Mouse (Mus musculus) megakaryocyte-erythroid progenitor cell, adult 5 weeks (primary cell): Measurements from ENCODE around the gene Fstl3. TPM values are rescaled to one million over a fixed set of nuclear protein-coding genes. Genes with fewer than 3 reads are reported as not detected.

Source experiments
- polyA plus RNA-seq: library from polyadenylated mRNA; stranded (reverse); fragments of >175 nt; gene quantifications from 2 replicates; pipeline ENCODE4 v1.2.3, GENCODE M21; 2012

The Fstl3 gene
- polyA plus RNA-seq = 4.6 and 5.4 TPM in 2 replicates

DNA sequence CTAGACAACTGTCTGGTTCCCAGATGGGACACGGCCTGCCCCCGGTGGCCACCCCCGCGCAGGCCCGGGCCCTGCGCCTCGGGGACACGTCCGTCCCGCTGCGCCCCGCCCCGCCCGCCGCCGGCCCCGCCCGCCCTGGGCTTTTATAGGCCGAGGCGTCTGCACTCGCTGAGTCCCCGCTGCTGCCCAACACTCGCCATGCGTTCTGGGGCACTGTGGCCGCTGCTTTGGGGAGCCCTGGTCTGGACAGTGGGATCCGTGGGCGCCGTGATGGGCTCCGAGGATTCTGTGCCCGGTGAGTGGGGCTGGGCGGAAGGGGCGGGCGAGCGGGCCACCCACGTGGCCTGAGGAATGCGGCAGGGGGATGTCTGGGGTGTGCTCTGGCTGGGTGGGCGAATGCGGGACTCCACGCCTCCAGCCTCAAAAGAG is at the start of gene Fstl3:
Fstl3 (plus strand) TSS at position 170 of the 429 bp plus-strand sequence.

DNA sequence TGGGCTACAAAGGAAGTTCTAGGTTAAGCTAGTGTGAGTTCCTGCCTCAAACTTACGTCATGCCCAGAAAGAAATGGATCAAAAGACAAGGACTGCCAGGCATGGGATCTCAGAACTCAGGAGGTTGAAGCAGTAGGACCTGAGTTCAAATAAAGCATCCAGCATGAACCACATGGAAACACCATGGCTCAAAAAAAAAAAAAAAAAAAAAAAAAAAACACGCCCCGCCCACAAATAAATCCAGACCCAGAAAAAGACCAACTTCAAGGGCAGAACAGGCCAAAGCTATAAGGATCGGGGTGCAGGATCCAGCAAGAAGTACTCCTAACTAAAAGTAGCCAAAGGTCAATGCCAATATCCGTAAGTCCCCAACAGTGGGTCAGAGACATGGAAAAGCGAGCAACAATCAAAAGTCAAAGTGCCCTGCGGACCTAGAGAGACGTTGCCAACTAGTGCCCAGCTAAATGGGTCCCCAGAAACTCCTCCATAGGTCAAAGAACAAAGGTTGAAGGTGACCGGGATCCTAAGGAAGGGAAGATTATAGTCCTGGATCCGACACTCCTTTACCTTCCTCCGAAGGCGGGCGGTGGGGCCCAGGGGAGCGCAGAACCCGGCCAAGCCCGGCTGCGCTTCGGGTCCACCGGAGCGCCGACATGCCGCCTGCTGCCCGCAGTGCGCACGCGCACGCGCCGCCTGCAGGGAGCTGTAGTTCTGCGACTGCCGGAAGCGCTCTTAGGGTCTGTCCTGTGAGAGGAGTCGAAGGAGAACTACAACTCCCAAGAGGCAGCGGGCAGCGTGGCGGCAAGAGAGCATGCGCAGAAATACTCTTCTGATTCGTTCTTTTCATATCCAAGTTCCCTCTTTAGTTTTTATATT is 30.9 kb upstream of the Fstl3 start, which contains the start of gene Polrmt:
Polrmt (minus strand) TSS at position 684 of the 876 bp plus-strand sequence.

GRCm38 (mm10) chr10:79754856-79755516 is 22.1 kb upstream of the Fstl3 start, which contains the start of gene Fgf22:
Gene Fgf22 (plus strand): TSS chr10:79755076.

DNA sequence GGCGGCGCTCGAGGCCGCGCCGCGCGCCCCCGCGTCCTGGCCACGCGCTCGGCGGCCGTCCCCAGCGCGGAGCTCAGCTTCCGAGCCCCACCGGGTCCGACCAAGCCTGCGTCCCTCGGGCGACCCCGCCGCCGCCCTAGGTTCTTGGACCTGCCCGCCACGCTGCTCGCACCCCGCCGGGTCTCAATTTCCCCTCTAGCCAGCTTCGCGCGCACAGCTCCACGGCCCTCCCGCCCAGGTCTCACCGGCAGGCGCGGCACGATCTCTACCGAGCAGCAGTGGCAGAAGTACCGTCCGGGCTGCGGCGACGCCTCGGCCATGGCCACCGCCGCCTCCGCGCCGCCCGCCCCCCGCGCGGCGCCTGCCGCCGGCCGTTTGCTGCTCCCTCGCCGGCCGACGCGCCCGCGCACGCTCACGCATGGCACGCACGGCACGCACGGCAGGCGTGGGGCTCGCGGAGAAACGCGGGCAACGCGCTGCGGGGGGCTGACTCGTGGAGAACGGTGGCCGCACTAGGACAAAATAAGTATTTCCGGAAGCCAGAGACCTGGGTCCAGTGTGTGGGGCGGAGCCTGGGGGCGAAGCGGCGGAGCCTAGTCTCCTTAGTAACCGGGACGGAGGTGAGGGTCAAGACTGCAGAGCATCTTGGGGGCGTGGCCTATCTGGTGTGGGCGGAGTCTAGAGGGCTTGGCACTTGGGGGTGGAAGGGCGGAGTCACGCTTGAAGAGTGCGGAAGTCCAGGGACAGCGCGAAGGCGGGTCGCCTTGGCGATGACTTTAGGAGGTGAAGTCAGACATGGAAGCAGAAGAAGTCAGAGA is 10.4 kb upstream of the Fstl3 start, which contains the start of gene Rnf126:
Rnf126 (minus strand) TSS at position 445 of the 818 bp plus-strand sequence.

DNA sequence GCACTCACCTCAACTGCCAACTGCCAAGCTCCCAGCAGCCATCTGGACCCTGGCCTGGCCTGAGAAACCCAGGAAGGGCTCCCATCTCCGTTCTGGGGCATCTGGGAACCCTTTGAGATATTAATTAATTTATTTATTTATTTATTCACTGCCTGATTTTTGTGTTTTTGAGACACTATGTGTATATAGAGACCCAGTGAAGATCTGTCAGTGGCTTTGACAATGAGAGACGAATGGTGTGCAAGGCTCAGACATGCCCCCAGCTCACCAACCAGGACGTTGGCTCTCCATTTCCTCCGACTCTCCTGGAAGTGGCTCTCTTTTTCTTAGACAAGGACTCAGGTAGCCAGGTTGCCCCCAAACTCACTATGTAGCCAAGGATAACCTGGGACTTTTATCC is 13.8 kb downstream of the Fstl3 start, which contains the start of gene Prss57:
Prss57 (minus strand) TSS at position 101 of the 400 bp plus-strand sequence.

GRCm38 (mm10) chr10:79793051-79793737 is 16.1 kb downstream of the Fstl3 start, which contains the start of gene Palm:
Gene Palm (plus strand): TSS chr10:79793572.

GRCm38 (mm10) chr10:79820782-79821181 is 43.7 kb downstream of the Fstl3 start, which contains the start of gene Misp:
Gene Misp (plus strand): TSS chr10:79820989.

Other genes with a start within 250 kb of the Fstl3 start
- gene Plpp2, start 243.5 kb upstream of the Fstl3 start, polyA plus RNA-seq = 14.9 and 15.0 TPM in 2 replicates
- gene Mier2, start 222.1 kb upstream of the Fstl3 start, polyA plus RNA-seq = 67.4 and 77.1 TPM in 2 replicates
- not detected in 2 replicates for gene Theg, start 189.9 kb upstream of the Fstl3 start, polyA plus RNA-seq
- not detected in 2 replicates for gene C2cd4c, start 163.2 kb upstream of the Fstl3 start, polyA plus RNA-seq
- gene Shc2, start 139.4 kb upstream of the Fstl3 start, polyA plus RNA-seq = not detected in 2 replicates
- gene Odf3l2, start 131.5 kb upstream of the Fstl3 start, polyA plus RNA-seq = not detected in 2 replicates
- gene Madcam1, start 112.7 kb upstream of the Fstl3 start, polyA plus RNA-seq = 0.12 and 0.15 TPM in 2 replicates
- gene Tpgs1, start 107.9 kb upstream of the Fstl3 start, polyA plus RNA-seq = 116 and 132 TPM in 2 replicates
- 250 and 260 TPM in 2 replicates for gene Cdc34, start 95.1 kb upstream of the Fstl3 start, polyA plus RNA-seq
- 1.2 and 1.3 TPM in 2 replicates for gene Gzmm, start 88.3 kb upstream of the Fstl3 start, polyA plus RNA-seq
- 829 and 893 TPM in 2 replicates for gene Bsg, start 72.8 kb upstream of the Fstl3 start, polyA plus RNA-seq
- gene Hcn2, start 60.6 kb upstream of the Fstl3 start, polyA plus RNA-seq = 1.00 and 1.2 TPM in 2 replicates
- gene Polrmt, start 30.7 kb upstream of the Fstl3 start, polyA plus RNA-seq = 34.1 and 38.0 TPM in 2 replicates
- not detected in 2 replicates for gene Fgf22, start 22.2 kb upstream of the Fstl3 start, polyA plus RNA-seq
- 324 and 356 TPM in 2 replicates for gene Rnf126, start 10.3 kb upstream of the Fstl3 start, polyA plus RNA-seq
- gene Prss57, start 13.7 kb downstream of the Fstl3 start, polyA plus RNA-seq = 34.9 and 51.7 TPM in 2 replicates
- gene Palm, start 16.3 kb downstream of the Fstl3 start, polyA plus RNA-seq = 290 and 348 TPM in 2 replicates
- 0.04 and 0.30 TPM in 2 replicates for gene Misp, start 43.7 kb downstream of the Fstl3 start, polyA plus RNA-seq
- gene Ptbp1, start 77.2 kb downstream of the Fstl3 start, polyA plus RNA-seq = 1,442 and 1,522 TPM in 2 replicates
- 5,178 and 10,445 TPM in 2 replicates for gene Prtn3, start 97.2 kb downstream of the Fstl3 start, polyA plus RNA-seq
- 288 and 339 TPM in 2 replicates for gene Plppr3, start 97.4 kb downstream of the Fstl3 start, polyA plus RNA-seq
- 4,000 and 7,851 TPM in 2 replicates for gene Elane, start 109.0 kb downstream of the Fstl3 start, polyA plus RNA-seq
- gene Cfd, start 113.6 kb downstream of the Fstl3 start, polyA plus RNA-seq = 0.94 and 1.3 TPM in 2 replicates
- 69.1 and 76.6 TPM in 2 replicates for gene Med16, start 131.7 kb downstream of the Fstl3 start, polyA plus RNA-seq
- gene Gm26602, start 133.6 kb downstream of the Fstl3 start, polyA plus RNA-seq = 2.1 TPM in 1 of 2 replicates, not detected in the other
- gene Kiss1r, start 139.7 kb downstream of the Fstl3 start, polyA plus RNA-seq = 0.41 and 0.64 TPM in 2 replicates
- gene R3hdm4, start 143.9 kb downstream of the Fstl3 start, polyA plus RNA-seq = 230 and 265 TPM in 2 replicates
- 94.7 and 145 TPM in 2 replicates for gene Arid3a, start 149.8 kb downstream of the Fstl3 start, polyA plus RNA-seq
- gene Wdr18, start 182.9 kb downstream of the Fstl3 start, polyA plus RNA-seq = 54.4 and 61.7 TPM in 2 replicates
- 0.09 and 0.12 TPM in 2 replicates for gene Grin3b, start 193.4 kb downstream of the Fstl3 start, polyA plus RNA-seq
- gene Tmem259, start 207.1 kb downstream of the Fstl3 start, polyA plus RNA-seq = 378 and 414 TPM in 2 replicates
- 245 and 295 TPM in 2 replicates for gene Cnn2, start 211.3 kb downstream of the Fstl3 start, polyA plus RNA-seq
- 54.4 and 60.8 TPM in 2 replicates for gene Abca7, start 219.2 kb downstream of the Fstl3 start, polyA plus RNA-seq
- 397 and 427 TPM in 2 replicates for gene Arhgap45, start 239.4 kb downstream of the Fstl3 start, polyA plus RNA-seq